Mouse (Mus musculus): Measurements from ENCODE around the gene Taar7f.
"Not testable (repeated sequence)": the region's sequence is repeated elsewhere in the genome, so short reads cannot be mapped to it uniquely, and the experiment has no call there.

DNA sequence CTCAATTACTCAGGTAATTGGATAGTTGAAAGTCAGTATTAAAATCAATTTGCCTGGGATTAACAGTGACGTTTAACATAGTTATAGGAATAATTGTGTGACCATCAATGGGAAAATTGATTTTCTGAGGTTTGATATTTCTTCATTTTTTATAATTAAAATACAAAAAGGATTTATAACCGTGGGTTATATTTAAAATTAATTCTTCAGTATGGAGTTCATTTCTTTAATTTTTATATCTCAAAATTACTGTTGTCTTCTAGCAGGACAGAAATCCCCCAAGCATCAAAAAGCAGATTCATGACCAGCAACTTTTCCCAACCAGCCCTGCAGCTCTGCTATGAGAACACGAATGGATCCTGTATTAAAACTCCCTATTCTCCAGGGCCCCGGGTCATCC, 26.9 kb downstream of the Taar7f start, which contains the start of gene Taar8a:
- TF ChIP-seq GATA1 (IDR thresholded peaks at IDR 0.05; ENCODE audit: borderline replicate concordance, low read length); CTCF (IDR thresholded peaks at IDR 0.05; ENCODE audit: low read depth, low read length); GATA2 (IDR thresholded peaks at IDR 0.05; ENCODE audit: borderline replicate concordance, low read depth, low read length): not testable (repeated sequence)
